Mouse (Mus musculus) intestine, embryonic 14.5 days (tissue): ENCODE data around the gene Mertk. TPM values are rescaled to one million over a fixed set of nuclear protein-coding genes. Genes with fewer than 3 reads are reported as not detected.
"Not testable (repeated sequence)": the region's sequence is repeated elsewhere in the genome, so short reads cannot be mapped to it uniquely, and the experiment has no call there.

Experiments used
- ATAC-seq: fragments of 200-750 bp; cut with Nextera tagmentation; replicated peaks from 2 replicates; pipeline ENCODE4 v1.8.0; 2017; ENCODE audit warnings: low read depth, moderate number of reproducible peaks, moderate TSS enrichment, moderate library complexity; ENCODE audit not compliant: low FRiP score, low TSS enrichment
- DNase-seq: peaks from one replicate; pipeline ENCODE4 v3.0.0-alpha.2; 2018; ENCODE audit warnings: low spot score
- H3K27ac ChIP-seq: fragments of 300-500 bp; sonication (generic); 2 replicates; pipeline ENCODE4 v1.5.1; 2014; ENCODE audit warnings: low read depth, mild to moderate bottlenecking, control low read depth
- H3K27me3 ChIP-seq: fragments of 300-500 bp; sonication (generic); replicated peaks from 2 replicates; pipeline ENCODE4 v1.6.1; 2014; ENCODE audit warnings: low read length, control low read depth; ENCODE audit not compliant: control insufficient read depth, insufficient read depth
- H3K36me3 ChIP-seq: fragments of 300-500 bp; sonication (generic); 2 replicates; pipeline ENCODE4 v1.6.1; 2014; ENCODE audit warnings: low read length, control low read depth; ENCODE audit not compliant: control insufficient read depth, insufficient read depth
- H3K4me1 ChIP-seq: fragments of 300-500 bp; sonication (generic); replicated peaks from 2 replicates; pipeline ENCODE4 v1.6.1; 2014; ENCODE audit warnings: low read length, control low read depth, mixed read lengths; ENCODE audit not compliant: control insufficient read depth, insufficient read depth
- H3K4me2 ChIP-seq: fragments of 300-500 bp; sonication (generic); 2 replicates; pipeline ENCODE4 v1.6.1; 2014; ENCODE audit warnings: low read length
- H3K4me3 ChIP-seq: fragments of 300-500 bp; sonication (generic); 2 replicates; pipeline ENCODE4 v1.5.1; 2014; ENCODE audit warnings: low read depth, low read length, control low read depth, mixed read lengths
- H3K9ac ChIP-seq: fragments of 300-500 bp; sonication (generic); 2 replicates; pipeline ENCODE4 v1.6.1; 2014; ENCODE audit warnings: mild to moderate bottlenecking, low read length
- H3K9me3 ChIP-seq: fragments of 300-500 bp; sonication (generic); 2 replicates; pipeline ENCODE4 v1.6.1; 2016; ENCODE audit warnings: low read length, control low read depth; ENCODE audit not compliant: control insufficient read depth
- WGBS: fragments of 180-500 bp; shearing (Covaris S2); extraction: QIAGEN DNeasy Blood & Tissue Kit; methylation state at CpG from one replicate; pipeline ENCODE4 v1.1.7; 2014; 5-methylcytosine and 5-hydroxymethylcytosine counted together
- polyA plus RNA-seq: library from polyadenylated mRNA; unstranded; fragments of >200 nt; fragmentation: Nextera tagmentation; extraction: Ambion mirVana; gene quantifications from 2 replicates; pipeline ENCODE4 v1.2.1, GENCODE M21; 2014

Gene Mertk
- 6.7 and 7.0 TPM in 2 replicates for polyA plus RNA-seq

DNA sequence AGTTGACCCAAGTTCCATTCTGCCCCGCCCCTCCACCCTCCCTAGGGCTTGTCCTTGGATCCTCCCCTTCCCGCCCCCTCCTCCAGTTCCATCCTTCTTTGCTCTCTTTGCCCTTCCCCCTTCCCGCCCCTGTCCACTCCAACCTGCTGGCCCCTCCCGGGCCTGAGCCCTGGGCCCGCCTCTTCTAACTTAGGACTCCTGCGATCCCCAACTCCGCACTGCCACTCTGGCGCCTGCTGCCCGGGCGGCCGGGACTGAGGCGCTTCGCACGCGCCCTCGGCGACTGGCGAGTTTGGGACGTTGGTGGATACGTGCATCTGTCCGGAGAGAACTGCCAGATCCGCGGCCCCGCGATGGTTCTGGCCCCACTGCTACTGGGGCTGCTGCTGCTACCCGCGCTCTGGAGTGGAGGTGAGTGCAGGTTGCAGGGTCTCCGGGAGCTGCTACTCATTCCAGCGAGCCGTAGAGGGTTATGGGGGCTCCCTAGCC, at the start of gene Mertk:
TSS of gene Mertk (plus strand) at position 264 of the 489 bp plus-strand sequence.
- DNase-seq: peak; percentile 94
- no peaks in the 10 kb centered on the region for H3K9me3 ChIP-seq
- peak within 1 kb of the TSS; percentile 77 for H3K4me3 ChIP-seq
- peaks cover 4% of the 10 kb centered on the region for H3K4me1 ChIP-seq
- H3K36me3 ChIP-seq: no peaks in the 10 kb centered on the region
- WGBS: under 1% methylated on average over 30 of the region's 30 CpGs
- H3K27me3 ChIP-seq: no peaks in the 10 kb centered on the region
- peak; percentile 95 for ATAC-seq
- peak within 1 kb of the TSS; percentile 67 for H3K9ac ChIP-seq
- H3K4me2 ChIP-seq: peak within 1 kb of the TSS; percentile 76
- H3K27ac ChIP-seq: peak within 1 kb of the TSS; percentile 82

- Histone ChIP-seq H3K36me3 (peaks cover 93% of the 10 kb centered on the region), H3K4me1 (peaks cover 1% of the 10 kb centered on the region; the same call in 1 of the 2 replicates), H3K9me3 (no peaks in the 10 kb centered on the region), H3K9ac (no peak overlapping the region), H3K4me3 (no peak overlapping the region), H3K27ac (no peak overlapping the region), H3K4me2 (no peak overlapping the region), H3K27me3 (no peaks in the 10 kb centered on the region)
- ATAC-seq (no peak), DNase-seq (no peak)
- 34% methylated on average over 4 of the region's 4 CpGs for WGBS
Measured at GRCm38 (mm10) chr2:128680661-128681060, 18.1 kb upstream of the Mertk start.

DNA sequence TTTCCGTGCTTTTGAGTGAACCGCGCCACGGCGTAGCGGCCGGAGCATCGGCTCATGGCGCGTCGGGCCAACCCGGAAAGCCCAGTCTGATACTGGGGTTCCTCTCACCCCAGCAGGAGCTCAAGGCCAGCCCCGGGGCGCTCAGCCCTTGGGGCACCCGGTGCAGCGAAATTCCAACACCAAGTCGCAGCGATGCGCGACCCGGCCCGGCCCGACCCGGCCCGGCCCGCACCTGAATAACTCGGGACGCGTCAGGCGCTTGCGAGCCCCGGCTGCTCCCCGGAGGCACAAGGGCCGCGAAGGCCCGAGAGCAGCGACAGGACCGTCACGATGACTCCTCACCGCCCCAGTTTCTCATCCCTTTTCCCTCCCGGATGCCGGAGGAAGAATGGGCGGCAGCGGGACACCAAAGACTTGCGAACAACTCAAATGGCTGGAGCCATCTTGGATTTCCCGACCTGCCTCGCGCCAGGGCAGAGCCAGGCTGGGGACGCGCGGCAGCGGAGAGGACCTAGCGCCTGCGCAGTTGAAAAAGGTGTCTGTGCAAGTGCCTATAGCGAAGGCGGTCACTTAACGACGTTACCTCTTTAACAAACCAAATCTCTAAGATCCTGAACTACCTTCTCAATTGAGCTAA, 11.7 kb upstream of the Mertk start, which contains the start of gene Anapc1:
TSS of gene Anapc1 (minus strand) at position 471 of the 637 bp plus-strand sequence.
- Histone ChIP-seq H3K36me3 (peaks cover 31% of the 10 kb centered on the region), H3K27me3 (no peaks in the 10 kb centered on the region), H3K27ac (peak within 1 kb of the TSS; percentile 91), H3K4me3 (peak within 1 kb of the TSS; percentile 96), H3K9me3 (no peaks in the 10 kb centered on the region), H3K4me2 (peak within 1 kb of the TSS; percentile 92), H3K9ac (peak within 1 kb of the TSS; percentile 97), H3K4me1 (peaks cover 8% of the 10 kb centered on the region)
- peak; percentile 90 for DNase-seq
- WGBS: under 1% methylated on average over 58 of the region's 58 CpGs
- peak; percentile 99 for ATAC-seq

DNA sequence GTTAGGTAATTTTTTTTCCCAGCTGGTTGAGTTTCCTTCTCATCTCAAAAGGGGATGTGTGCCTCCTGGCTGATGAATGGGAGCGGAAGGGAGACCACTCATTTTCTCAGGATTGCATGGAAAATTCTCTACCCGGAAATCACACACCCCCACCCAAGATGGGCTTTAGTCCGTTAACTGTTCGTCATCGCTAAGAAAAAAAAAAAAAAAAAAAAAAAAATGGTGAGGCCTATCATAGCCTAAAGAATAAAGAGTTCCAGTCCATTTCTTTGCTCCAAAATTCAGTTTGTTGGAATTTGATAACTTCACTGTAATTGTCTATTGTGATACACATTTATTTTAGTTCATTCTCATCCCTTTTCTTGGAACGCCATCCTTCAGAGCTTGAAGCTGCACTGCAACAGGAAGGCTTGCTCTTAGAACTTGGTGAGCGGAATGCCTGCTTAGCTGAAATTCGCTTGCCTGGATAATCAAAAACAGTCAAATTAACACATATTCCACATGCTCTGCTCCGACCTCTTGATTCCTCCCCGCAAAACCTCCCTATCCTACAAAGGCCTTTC, 11.1 kb upstream of the Mertk start:
- H3K4me1 ChIP-seq: peaks cover 8% of the 10 kb centered on the region
- H3K9me3 ChIP-seq: no peaks in the 10 kb centered on the region
- DNase-seq (peak; percentile 57), ATAC-seq (peak; percentile 82)
- WGBS: 47% methylated on average over 10 of the region's 10 CpGs
- peak overlapping the region; percentile 96 for H3K4me3 ChIP-seq
- no peaks in the 10 kb centered on the region for H3K27me3 ChIP-seq
- H3K4me2 ChIP-seq: peak overlapping the region; percentile 52
- peak overlapping the region; percentile 97 for H3K9ac ChIP-seq
- H3K36me3 ChIP-seq: peaks cover 27% of the 10 kb centered on the region
- H3K27ac ChIP-seq: peak overlapping the region; percentile 91

GRCm38 (mm10) chr2:128692336-128692735, 6.4 kb upstream of the Mertk start:
- Histone ChIP-seq H3K9ac (no peak overlapping the region), H3K9me3 (no peaks in the 10 kb centered on the region), H3K27ac (no peak overlapping the region), H3K4me1 (no peaks in the 10 kb centered on the region), H3K4me3 (no peak overlapping the region), H3K36me3 (no peaks in the 10 kb centered on the region), H3K4me2 (no peak overlapping the region), H3K27me3 (no peaks in the 10 kb centered on the region)
- DNase-seq (no peak), ATAC-seq (no peak)
- 75% methylated on average over 14 of the region's 14 CpGs for WGBS

GRCm38 (mm10) chr2:128692771-128693170, 6.0 kb upstream of the Mertk start:
- ATAC-seq (no peak), DNase-seq (no peak)
- Histone ChIP-seq H3K4me1 (peaks cover 2% of the 10 kb centered on the region), H3K4me3 (no peak overlapping the region), H3K27me3 (no peaks in the 10 kb centered on the region), H3K4me2 (no peak overlapping the region), H3K36me3 (no peaks in the 10 kb centered on the region), H3K9me3 (no peaks in the 10 kb centered on the region), H3K9ac (no peak overlapping the region), H3K27ac (no peak overlapping the region)
- 77% methylated on average over 10 of the region's 10 CpGs for WGBS

GRCm38 (mm10) chr2:128693236-128693635, 5.5 kb upstream of the Mertk start:
- DNase-seq (no peak), ATAC-seq (no peak)
- Histone ChIP-seq H3K9ac (no peak overlapping the region), H3K27ac (no peak overlapping the region), H3K27me3 (no peaks in the 10 kb centered on the region), H3K4me2 (no peak overlapping the region), H3K36me3 (no peaks in the 10 kb centered on the region), H3K4me3 (no peak overlapping the region), H3K4me1 (peaks cover 4% of the 10 kb centered on the region), H3K9me3 (no peaks in the 10 kb centered on the region)
- 69% methylated on average over 4 of the region's 4 CpGs for whole genome bisulfite sequencing

DNA sequence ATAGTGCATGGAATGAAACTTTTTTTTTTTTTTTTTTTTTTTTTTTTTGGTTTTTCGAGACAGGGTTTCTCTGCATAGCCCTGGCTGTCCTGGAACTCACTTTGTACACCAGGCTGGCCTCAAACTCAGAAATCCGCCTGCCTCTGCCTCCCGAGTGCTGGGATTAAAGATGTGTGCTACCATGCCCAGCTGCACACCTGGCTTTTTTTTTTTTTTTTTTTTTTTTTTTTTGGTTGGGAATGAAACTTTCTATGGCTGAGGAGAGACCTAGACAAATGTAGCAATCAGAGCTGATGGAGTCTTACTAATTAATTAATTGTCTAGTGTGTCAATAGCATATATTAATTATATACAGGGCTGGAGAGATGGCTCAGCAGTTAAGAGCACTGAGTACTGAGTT, 4.9 kb upstream of the Mertk start:
- not testable (repeated sequence) for H3K27me3 ChIP-seq, H3K4me1 ChIP-seq, H3K9ac ChIP-seq, ATAC-seq, H3K9me3 ChIP-seq, H3K36me3 ChIP-seq, H3K4me3 ChIP-seq, H3K4me2 ChIP-seq, H3K27ac ChIP-seq, DNase-seq
- 85% methylated on average over 3 of the region's 3 CpGs for WGBS
